ENCODE assay signal across 12 mouse cellular contexts in the genomic region with DNA sequence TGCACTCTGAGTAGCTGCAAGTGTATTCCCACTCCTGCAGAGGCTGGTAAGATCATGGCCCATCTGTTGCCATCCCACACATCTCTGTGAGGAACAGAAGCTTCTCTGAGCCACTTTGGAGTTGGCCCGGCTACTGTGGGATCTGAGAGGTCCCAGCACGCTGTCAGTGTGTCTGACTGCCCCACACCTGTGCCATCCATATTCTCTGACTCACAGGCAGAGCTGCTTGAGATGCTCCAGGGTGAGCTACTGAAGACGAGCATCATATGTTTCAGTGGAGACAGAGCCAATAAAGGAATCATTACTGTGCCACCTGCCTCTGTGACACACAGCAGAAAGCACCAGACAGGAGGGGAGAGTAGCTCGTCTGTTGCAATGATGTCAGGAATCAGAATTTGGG.
DNase-seq lines count a peak whose midpoint lies in the region; ATAC-seq and TF ChIP-seq lines count a peak whose summit lies in the region.
"Had no signal": no experiment of that assay in that cellular context is flagged by ENCODE, and none has a peak within 500 bp of the region (broad histone marks: within the 10 kb centered on the region; RNA-seq: fewer than 3 reads in every experiment).

No protein-coding gene starts in this region.

- no peak overlapping the region for H3K4me2 ChIP-seq in forebrain, postnatal 0 days (ENCODE audit: low read depth)
- no peak overlapping the region for H3K4me2 ChIP-seq in forebrain, embryonic 13.5 days
- H3K4me2 ChIP-seq: embryonic facial prominence, embryonic 13.5 days had no signal

- H3K27me3 ChIP-seq in forebrain, postnatal 0 days (ENCODE audit: insufficient read depth, low read length): no peaks in the 10 kb centered on the region
- H3K27me3 ChIP-seq in forebrain, embryonic 13.5 days: no peaks in the 10 kb centered on the region
- H3K27me3 ChIP-seq: embryonic facial prominence, embryonic 13.5 days had no signal

- WGBS in forebrain, postnatal 0 days: 65% methylated on average over 4 of the region's 4 CpGs
- 76% methylated on average over 4 of the region's 4 CpGs for WGBS in forebrain, embryonic 13.5 days

- H3K4me1 ChIP-seq in forebrain, postnatal 0 days (ENCODE audit: insufficient read depth): no peaks in the 10 kb centered on the region
- H3K4me1 ChIP-seq in forebrain, embryonic 13.5 days: 0 out of 2 replicates have a peak, but pooled peaks cover 4% of the 10 kb centered on the region
- H3K4me1 ChIP-seq: embryonic facial prominence, embryonic 13.5 days had no signal

- H3K9me3 ChIP-seq in forebrain, postnatal 0 days (ENCODE audit: low read length): no peaks in the 10 kb centered on the region
- no peaks in the 10 kb centered on the region for H3K9me3 ChIP-seq in forebrain, embryonic 13.5 days (replicated peaks)
- H3K9me3 ChIP-seq: embryonic facial prominence, embryonic 13.5 days had no signal

- no peak for TF ChIP-seq CTCF in forebrain, postnatal 0 days (IDR thresholded peaks at IDR 0.05; ENCODE audit: low read depth)

- peak; percentile 52 for DNase-seq in forebrain, postnatal 0 days
- peak; percentile 49 to 60 for DNase-seq in cerebellum, postnatal 14 days
- peak; percentile 40 to 41 for DNase-seq in layer of hippocampus, postnatal 10 days (ENCODE audit: low spot score in 2 of 2)
- peak; percentile 74 to 81 for DNase-seq in right cerebral cortex, adult 2 months (ENCODE audit: low spot score in 2 of 2)
- no peak for DNase-seq in testis, postnatal 14 days (ENCODE audit: low spot score)
- DNase-seq in adrenal gland, postnatal 10 days: no peak
- DNase-seq: adrenal gland, adult 8-10 months; gastrocnemius, postnatal 14 days; kidney, postnatal 14 days had no signal

- peak; percentile 90 for ATAC-seq in forebrain, postnatal 0 days
- ATAC-seq in forebrain, embryonic 13.5 days: no peak
- ATAC-seq in erythroblast, adult 5-6 weeks (replicated peaks; ENCODE audit: low FRiP score, poor library complexity, severe bottlenecking): no peak

- no peak overlapping the region for H3K4me3 ChIP-seq in forebrain, postnatal 0 days (ENCODE audit: low read depth, low read length)
- no peak overlapping the region for H3K4me3 ChIP-seq in forebrain, embryonic 13.5 days
- H3K4me3 ChIP-seq: embryonic facial prominence, embryonic 13.5 days had no signal

- H3K9ac ChIP-seq in forebrain, postnatal 0 days: no peak overlapping the region
- no peak overlapping the region for H3K9ac ChIP-seq in forebrain, embryonic 13.5 days
- H3K9ac ChIP-seq: embryonic facial prominence, embryonic 13.5 days had no signal

- H3K27ac ChIP-seq in forebrain, postnatal 0 days (ENCODE audit: low read depth, low read length): no peak overlapping the region
- H3K27ac ChIP-seq in forebrain, embryonic 13.5 days: no peak overlapping the region
- H3K27ac ChIP-seq: embryonic facial prominence, embryonic 13.5 days had no signal

- no peaks in the 10 kb centered on the region for H3K36me3 ChIP-seq in forebrain, postnatal 0 days (ENCODE audit: insufficient read depth)
- no peaks in the 10 kb centered on the region for H3K36me3 ChIP-seq in forebrain, embryonic 13.5 days (ENCODE audit: poor library complexity, severe bottlenecking)
- H3K36me3 ChIP-seq: embryonic facial prominence, embryonic 13.5 days had no signal

Comparison
In these comparisons a context has a peak if more than half of its experiments do, and no peak if none do; other contexts are left out.
1. DNase-seq: peak in forebrain, postnatal 0 days (single experiment), cerebellum, postnatal 14 days (2 of 2), layer of hippocampus, postnatal 10 days (2 of 2) and right cerebral cortex, adult 2 months (2 of 2); none in testis, postnatal 14 days (single experiment) and adrenal gland, postnatal 10 days (single experiment).